ENCODE assay signal across 10 mouse cellular contexts in genomic region chr17:84510355-84510754, GRCm38 (mm10). TPM values are rescaled to one million over a fixed set of nuclear protein-coding genes. Genes with fewer than 3 reads are reported as not detected.
A peak's percentile ranks its signal among the peaks of the same experiment; 100 is the strongest.
DNase-seq lines count a peak whose midpoint lies in the region; ATAC-seq and TF ChIP-seq lines count a peak whose summit lies in the region.
"Had no signal": no experiment of that assay in that cellular context is flagged by ENCODE, and none has a peak within 500 bp of the region (broad histone marks: within the 10 kb centered on the region; RNA-seq: fewer than 3 reads in every experiment).

No protein-coding gene starts in this region.

- TF ChIP-seq CTCF in lung, postnatal 0 days (IDR thresholded peaks at IDR 0.05): no peak

- peaks cover 16% of the 10 kb centered on the region for H3K4me1 ChIP-seq in hindbrain, embryonic 16.5 days (ENCODE audit: control insufficient read depth, insufficient read depth, low read depth, low read length)
- no peaks in the 10 kb centered on the region for H3K4me1 ChIP-seq in hindbrain, embryonic 11.5 days (replicated peaks; ENCODE audit: control insufficient read depth, insufficient read depth, low read length)
- H3K4me1 ChIP-seq in lung, postnatal 0 days (ENCODE audit: insufficient read depth, low read depth, low read length): no peaks in the 10 kb centered on the region

- no peaks in the 10 kb centered on the region for H3K27me3 ChIP-seq in hindbrain, embryonic 16.5 days (replicated peaks; ENCODE audit: control insufficient read depth, insufficient read depth, low read length)
- H3K27me3 ChIP-seq in hindbrain, embryonic 11.5 days (ENCODE audit: control insufficient read depth, insufficient read depth, low read length): peaks cover 2% of the 10 kb centered on the region; the same call in 1 of the 2 replicates
- no peaks in the 10 kb centered on the region for H3K27me3 ChIP-seq in lung, postnatal 0 days (replicated peaks; ENCODE audit: insufficient read depth, low read length)

- no peak overlapping the region for H3K4me3 ChIP-seq in hindbrain, embryonic 16.5 days (ENCODE audit: low read length)
- H3K4me3 ChIP-seq in hindbrain, embryonic 11.5 days (ENCODE audit: low read depth, low read length): no peak overlapping the region
- no peak overlapping the region for H3K4me3 ChIP-seq in lung, postnatal 0 days (ENCODE audit: low read depth, low read length)

- H3K4me2 ChIP-seq in hindbrain, embryonic 16.5 days (ENCODE audit: low read length): no peak overlapping the region
- no peak overlapping the region for H3K4me2 ChIP-seq in hindbrain, embryonic 11.5 days (replicated peaks; ENCODE audit: low read depth, low read length)
- no peak overlapping the region for H3K4me2 ChIP-seq in lung, postnatal 0 days (replicated peaks; ENCODE audit: low read depth, low read length)

- ATAC-seq in hindbrain, embryonic 16.5 days: peak; percentile 32; the same call in 1 of the 2 replicates
- ATAC-seq in hindbrain, embryonic 11.5 days (ENCODE audit: low FRiP score): no peak
- peak; percentile 50 for ATAC-seq in lung, postnatal 0 days
- no peak for ATAC-seq in cerebellum, adult (ENCODE audit: insufficient number of reproducible peaks, low FRiP score, low TSS enrichment)
- no peak for ATAC-seq in activated CD4-positive, CD25-positive, alpha-beta regulatory T cell, adult 4 months

- WGBS in hindbrain, embryonic 16.5 days: 33% methylated on average over 5 of the region's 5 CpGs
- WGBS in hindbrain, embryonic 11.5 days: 72% methylated on average over 5 of the region's 5 CpGs
- 39% methylated on average over 5 of the region's 5 CpGs for WGBS in lung, postnatal 0 days

- no peaks in the 10 kb centered on the region for H3K36me3 ChIP-seq in hindbrain, embryonic 16.5 days (ENCODE audit: control insufficient read depth, insufficient read depth, low read length)
- no peaks in the 10 kb centered on the region for H3K36me3 ChIP-seq in hindbrain, embryonic 11.5 days (ENCODE audit: control insufficient read depth, insufficient read depth, low read length)
- H3K36me3 ChIP-seq in lung, postnatal 0 days (ENCODE audit: insufficient read depth, low read length): no peaks in the 10 kb centered on the region

- no peak overlapping the region for H3K9ac ChIP-seq in hindbrain, embryonic 16.5 days (ENCODE audit: low read depth, low read length)
- H3K9ac ChIP-seq in hindbrain, embryonic 11.5 days (ENCODE audit: low read depth, low read length): no peak overlapping the region
- no peak overlapping the region for H3K9ac ChIP-seq in lung, postnatal 0 days (replicated peaks; ENCODE audit: low read depth)

- no peak for DNase-seq in hindbrain, embryonic 11.5 days (ENCODE audit: low spot score)
- peak; percentile 92 for DNase-seq in adipocyte (ENCODE audit: low spot score)
- peak; percentile 14 for DNase-seq in gastrocnemius, postnatal 10 days
- peak; percentile 68 for DNase-seq in kidney, postnatal 14 days
- DNase-seq in lung, postnatal 0 days (ENCODE audit: low spot score): peak; percentile 91

- peak overlapping the region; percentile 12; the same call in 1 of the 2 replicates for H3K27ac ChIP-seq in hindbrain, embryonic 16.5 days (ENCODE audit: low read depth, low read length)
- no peak overlapping the region for H3K27ac ChIP-seq in hindbrain, embryonic 11.5 days (ENCODE audit: low read depth, low read length)
- H3K27ac ChIP-seq in lung, postnatal 0 days (ENCODE audit: low read length): 0 out of 2 replicates have a peak overlapping the region, but pooled peaks have one; percentile 90

- TF ChIP-seq EP300 in lung, postnatal 0 days (IDR thresholded peaks at IDR 0.05): no peak; the same call in 1 of the 2 replicates

- H3K9me3 ChIP-seq in hindbrain, embryonic 16.5 days (ENCODE audit: control insufficient read depth, low read length): no peaks in the 10 kb centered on the region
- no peaks in the 10 kb centered on the region for H3K9me3 ChIP-seq in hindbrain, embryonic 11.5 days (ENCODE audit: control insufficient read depth, low read length)
- no peaks in the 10 kb centered on the region for H3K9me3 ChIP-seq in lung, postnatal 0 days (ENCODE audit: low read length)

RNA-seq across cellular contexts. Expression of gene Plekhh2, which starts 1.3 kb away (rescaled TPM):
- 1.2 and 2.1 TPM in 2 replicates for polyA plus RNA-seq in hindbrain, embryonic 16.5 days (2015; fragmentation: Nextera tagmentation; extraction: Ambion mirVana)
- polyA plus RNA-seq in hindbrain, embryonic 11.5 days (2014; fragmentation: Nextera tagmentation; extraction: Ambion mirVana): 2.3 and 3.4 TPM in 2 replicates
- 1 to 10 TPM; 8.1 to 9.0 TPM for total RNA-seq in gastrocnemius, postnatal 10 days (2021)
- 5.1 and 5.5 TPM in 2 replicates for polyA plus RNA-seq in lung, postnatal 0 days (2015; fragmentation: Nextera tagmentation; extraction: Ambion mirVana)
- polyA plus RNA-seq in activated CD4-positive, CD25-positive, alpha-beta regulatory T cell, adult 4 months (2017; shearing (Covaris generic)): under 1 TPM in 1 of 2 experiments, not detected in 1; 0.22 TPM
- total RNA-seq: hematopoietic stem cell, adult 5-6 weeks; neutrophil, adult 5-6 weeks had no signal

RNA-seq across cellular contexts. Expression of gene Thada, which starts 44.4 kb away (rescaled TPM):
- polyA plus RNA-seq in hindbrain, embryonic 16.5 days (2015; fragmentation: Nextera tagmentation; extraction: Ambion mirVana): 5.1 and 6.8 TPM in 2 replicates
- polyA plus RNA-seq in hindbrain, embryonic 11.5 days (2014; fragmentation: Nextera tagmentation; extraction: Ambion mirVana): 7.9 and 13.1 TPM in 2 replicates
- 1 to 10 TPM; 5.9 to 8.4 TPM for total RNA-seq in gastrocnemius, postnatal 10 days (2021)
- 2.3 and 2.8 TPM in 2 replicates for polyA plus RNA-seq in lung, postnatal 0 days (2015; fragmentation: Nextera tagmentation; extraction: Ambion mirVana)
- 10 to 100 TPM; 53.7 to 64.8 TPM for polyA plus RNA-seq in activated CD4-positive, CD25-positive, alpha-beta regulatory T cell, adult 4 months (2017; shearing (Covaris generic))

Comparison
In these comparisons a context has a peak if more than half of its experiments do, and no peak if none do; other contexts are left out.
1. ATAC-seq: peak in hindbrain, embryonic 16.5 days (single experiment) and lung, postnatal 0 days (single experiment); none in hindbrain, embryonic 11.5 days (single experiment), cerebellum, adult (single experiment) and activated CD4-positive, CD25-positive, alpha-beta regulatory T cell, adult 4 months (single experiment).